Mouse (Mus musculus): ENCODE measurements at regions not wholly inside any gene's neighbourhood (a gene's known extent, or its start where the extent isn't known, plus 50 kb on each side); places are given as distances from the start of the nearest gene placed in this dataset.

GRCm38 (mm10) chr10:17196205-17196604, 526.8 kb upstream of the Cited2 start:
- TF ChIP-seq GATA1 (IDR thresholded peaks at IDR 0.05; ENCODE audit: borderline replicate concordance, low read length) (no peak), FLI1 (IDR thresholded peaks at IDR 0.05; ENCODE audit: low read length) (no peak)

Measured in megakaryocyte, embryonic 14.5 days (primary cell).